Mouse (Mus musculus) midbrain, embryonic 15.5 days (tissue): ENCODE results near the gene Eml5. TPM values are rescaled to one million over a fixed set of nuclear protein-coding genes. Genes with fewer than 3 reads are reported as not detected.

ENCODE experiments used
- ATAC-seq: fragments of 200-750 bp; cut with Nextera tagmentation; replicated peaks from 2 replicates; pipeline ENCODE4 v1.8.0; 2017; ENCODE audit warnings: moderate TSS enrichment
- H3K27ac ChIP-seq: fragments of 300-500 bp; sonication (generic); 2 replicates; pipeline ENCODE4 v1.5.1; 2015; ENCODE audit warnings: mild to moderate bottlenecking, inconsistent platforms
- H3K27me3 ChIP-seq: fragments of 300-500 bp; sonication (generic); replicated peaks from 2 replicates; pipeline ENCODE4 v1.6.1; 2015; ENCODE audit warnings: inconsistent platforms
- H3K36me3 ChIP-seq: fragments of 300-500 bp; sonication (generic); replicated peaks from 2 replicates; pipeline ENCODE4 v1.6.1; 2015; ENCODE audit warnings: inconsistent platforms
- H3K4me1 ChIP-seq: fragments of 300-500 bp; sonication (generic); 2 replicates; pipeline ENCODE4 v1.6.1; 2015; ENCODE audit warnings: inconsistent platforms
- H3K4me2 ChIP-seq: fragments of 300-500 bp; sonication (generic); 2 replicates; pipeline ENCODE4 v1.6.1; 2015; ENCODE audit warnings: inconsistent platforms, mild to moderate bottlenecking, moderate library complexity
- H3K4me3 ChIP-seq: fragments of 300-500 bp; sonication (generic); 2 replicates; pipeline ENCODE4 v1.5.1; 2015; ENCODE audit warnings: mild to moderate bottlenecking, inconsistent platforms
- H3K9ac ChIP-seq: fragments of 300-500 bp; sonication (generic); 2 replicates; pipeline ENCODE4 v1.6.1; 2015; ENCODE audit warnings: mild to moderate bottlenecking, inconsistent platforms
- H3K9me3 ChIP-seq: fragments of 300-500 bp; sonication (generic); 2 replicates; pipeline ENCODE4 v1.6.1; 2016; ENCODE audit warnings: inconsistent platforms
- WGBS: fragments of 180-500 bp; shearing (Covaris S2); methylation state at CpG from one replicate; pipeline ENCODE4 v1.1.7; 2015; ENCODE audit warnings: mixed read lengths; 5-methylcytosine and 5-hydroxymethylcytosine counted together
- polyA plus RNA-seq: library from polyadenylated mRNA; unstranded; fragments of >200 nt; fragmentation: Nextera tagmentation; extraction: Ambion mirVana; gene quantifications from 2 replicates; pipeline ENCODE4 v1.2.1, GENCODE M21; 2015

Gene Eml5
- polyA plus RNA-seq, 1 experiment from 2014 or later = 27.9 TPM

- 28% methylated on average over 1 of the region's 1 CpGs for WGBS
- no peak overlapping the region for H3K27ac ChIP-seq
Measured at GRCm38 (mm10) chr12:98878693-98879092, 22.6 kb downstream of the Eml5 start.

GRCm38 (mm10) chr12:98875216-98875615, 26.1 kb downstream of the Eml5 start:
- no peak overlapping the region for H3K4me3 ChIP-seq
- H3K9ac ChIP-seq = no peak overlapping the region
- H3K27me3 ChIP-seq = no peaks in the 10 kb centered on the region
- no peak overlapping the region for H3K4me2 ChIP-seq
- no peak overlapping the region for H3K27ac ChIP-seq
- no peak for ATAC-seq
- H3K36me3 ChIP-seq = peaks cover 1% of the 10 kb centered on the region; the same call in 1 of the 2 replicates
- WGBS = 65% methylated on average over 2 of the region's 2 CpGs
- no peaks in the 10 kb centered on the region for H3K9me3 ChIP-seq
- H3K4me1 ChIP-seq = no peaks in the 10 kb centered on the region

More at GRCm38 (mm10) chr12:98878693-98879092, 22.6 kb downstream of the Eml5 start:
- no peaks in the 10 kb centered on the region for H3K4me1 ChIP-seq
- H3K27me3 ChIP-seq = no peaks in the 10 kb centered on the region
- ATAC-seq = 0 out of 2 replicates have a peak, but pooled peaks have one; percentile 39
- H3K36me3 ChIP-seq = no peaks in the 10 kb centered on the region
- H3K9ac ChIP-seq = no peak overlapping the region
- no peaks in the 10 kb centered on the region for H3K9me3 ChIP-seq
- H3K4me3 ChIP-seq = no peak overlapping the region
- no peak overlapping the region for H3K4me2 ChIP-seq

- Histone ChIP-seq H3K4me3 (no peak overlapping the region), H3K4me2 (no peak overlapping the region), H3K9ac (no peak overlapping the region), H3K27ac (no peak overlapping the region), H3K27me3 (no peaks in the 10 kb centered on the region), H3K36me3 (peaks cover 6% of the 10 kb centered on the region), H3K4me1 (no peaks in the 10 kb centered on the region), H3K9me3 (no peaks in the 10 kb centered on the region)
- 96% methylated on average over 10 of the region's 10 CpGs for WGBS
- ATAC-seq = no peak
Measured at GRCm38 (mm10) chr12:98872836-98873235, 28.4 kb downstream of the Eml5 start.

- Histone ChIP-seq H3K4me3 (no peak overlapping the region), H3K4me1 (no peaks in the 10 kb centered on the region), H3K36me3 (peaks cover 13% of the 10 kb centered on the region), H3K9ac (no peak overlapping the region), H3K27ac (no peak overlapping the region), H3K9me3 (no peaks in the 10 kb centered on the region), H3K4me2 (no peak overlapping the region), H3K27me3 (no peaks in the 10 kb centered on the region)
- WGBS = 87% methylated on average over 4 of the region's 4 CpGs
- ATAC-seq = no peak
Measured at GRCm38 (mm10) chr12:98863436-98863835, 37.8 kb downstream of the Eml5 start.

GRCm38 (mm10) chr12:98860316-98860715, 41.0 kb downstream of the Eml5 start:
- Histone ChIP-seq H3K4me1 (no peaks in the 10 kb centered on the region), H3K27me3 (no peaks in the 10 kb centered on the region), H3K4me2 (no peak overlapping the region), H3K27ac (no peak overlapping the region), H3K4me3 (no peak overlapping the region), H3K9ac (no peak overlapping the region), H3K36me3 (peaks cover 13% of the 10 kb centered on the region), H3K9me3 (no peaks in the 10 kb centered on the region)
- 90% methylated on average over 2 of the region's 2 CpGs for WGBS
- ATAC-seq = no peak

GRCm38 (mm10) chr12:98850767-98851166, 50.5 kb downstream of the Eml5 start:
- Histone ChIP-seq H3K4me1 (no peaks in the 10 kb centered on the region), H3K4me2 (no peak overlapping the region), H3K27me3 (no peaks in the 10 kb centered on the region), H3K27ac (no peak overlapping the region), H3K4me3 (no peak overlapping the region), H3K9me3 (no peaks in the 10 kb centered on the region), H3K9ac (no peak overlapping the region), H3K36me3 (no peaks in the 10 kb centered on the region)
- ATAC-seq = no peak
- WGBS = 27% methylated on average over 3 of the region's 3 CpGs

GRCm38 (mm10) chr12:98844774-98845173, 56.5 kb downstream of the Eml5 start:
- H3K36me3 ChIP-seq = peaks cover 7% of the 10 kb centered on the region; the same call in 1 of the 2 replicates

GRCm38 (mm10) chr12:98840135-98840534, 61.1 kb downstream of the Eml5 start:
- no peak overlapping the region for H3K9ac ChIP-seq
- no peak overlapping the region for H3K4me3 ChIP-seq
- peaks cover 12% of the 10 kb centered on the region for H3K36me3 ChIP-seq
- H3K9me3 ChIP-seq = no peaks in the 10 kb centered on the region
- no peaks in the 10 kb centered on the region for H3K27me3 ChIP-seq
- 95% methylated on average over 3 of the region's 3 CpGs for WGBS
- no peaks in the 10 kb centered on the region for H3K4me1 ChIP-seq
- ATAC-seq = no peak
- no peak overlapping the region for H3K4me2 ChIP-seq
- no peak overlapping the region for H3K27ac ChIP-seq

More at GRCm38 (mm10) chr12:98844774-98845173, 56.5 kb downstream of the Eml5 start:
- Histone ChIP-seq H3K27me3 (no peaks in the 10 kb centered on the region), H3K9ac (no peak overlapping the region), H3K27ac (no peak overlapping the region), H3K4me2 (no peak overlapping the region), H3K4me3 (no peak overlapping the region), H3K9me3 (no peaks in the 10 kb centered on the region), H3K4me1 (no peaks in the 10 kb centered on the region)
- ATAC-seq = no peak
- WGBS = 96% methylated on average over 3 of the region's 3 CpGs

- no peak overlapping the region for H3K4me2 ChIP-seq
- H3K9me3 ChIP-seq = no peaks in the 10 kb centered on the region
- H3K27ac ChIP-seq = no peak overlapping the region
- no peaks in the 10 kb centered on the region for H3K4me1 ChIP-seq
- H3K36me3 ChIP-seq = peaks cover 12% of the 10 kb centered on the region
- no peak overlapping the region for H3K9ac ChIP-seq
- H3K4me3 ChIP-seq = no peak overlapping the region
- no peaks in the 10 kb centered on the region for H3K27me3 ChIP-seq
- WGBS = 92% methylated on average over 3 of the region's 3 CpGs
- ATAC-seq = no peak
Measured at GRCm38 (mm10) chr12:98837940-98838339, 63.3 kb downstream of the Eml5 start.

GRCm38 (mm10) chr12:98835466-98835865, 65.8 kb downstream of the Eml5 start:
- H3K27ac ChIP-seq = no peak overlapping the region
- H3K9me3 ChIP-seq = no peaks in the 10 kb centered on the region
- ATAC-seq = no peak
- 93% methylated on average over 2 of the region's 2 CpGs for WGBS
- H3K4me2 ChIP-seq = no peak overlapping the region
- peaks cover 8% of the 10 kb centered on the region for H3K36me3 ChIP-seq
- no peaks in the 10 kb centered on the region for H3K27me3 ChIP-seq
- H3K4me3 ChIP-seq = no peak overlapping the region
- H3K9ac ChIP-seq = no peak overlapping the region
- no peaks in the 10 kb centered on the region for H3K4me1 ChIP-seq

GRCm38 (mm10) chr12:98834879-98835278, 66.4 kb downstream of the Eml5 start:
- Histone ChIP-seq H3K9ac (no peak overlapping the region), H3K4me2 (no peak overlapping the region), H3K27me3 (no peaks in the 10 kb centered on the region), H3K4me1 (no peaks in the 10 kb centered on the region), H3K4me3 (no peak overlapping the region), H3K36me3 (peaks cover 8% of the 10 kb centered on the region), H3K9me3 (no peaks in the 10 kb centered on the region), H3K27ac (no peak overlapping the region)
- ATAC-seq = no peak
- 93% methylated on average over 2 of the region's 2 CpGs for WGBS

- Histone ChIP-seq H3K4me1 (no peaks in the 10 kb centered on the region), H3K4me2 (no peak overlapping the region), H3K27ac (no peak overlapping the region), H3K36me3 (peaks cover 8% of the 10 kb centered on the region), H3K27me3 (no peaks in the 10 kb centered on the region), H3K9ac (no peak overlapping the region), H3K4me3 (no peak overlapping the region), H3K9me3 (no peaks in the 10 kb centered on the region)
- no peak for ATAC-seq
- 85% methylated on average over 1 of the region's 1 CpGs for WGBS
Measured at GRCm38 (mm10) chr12:98833901-98834300, 67.4 kb downstream of the Eml5 start.

- Histone ChIP-seq H3K27ac (no peak overlapping the region), H3K36me3 (peaks cover 8% of the 10 kb centered on the region)
- no peak for ATAC-seq
Measured at GRCm38 (mm10) chr12:98832929-98833598, 68.2 kb downstream of the Eml5 start.

More at GRCm38 (mm10) chr12:98832929-98833598, 68.2 kb downstream of the Eml5 start:
- 92% methylated on average over 8 of the region's 8 CpGs for WGBS
- Histone ChIP-seq H3K9ac (no peak overlapping the region), H3K9me3 (no peaks in the 10 kb centered on the region), H3K4me1 (no peaks in the 10 kb centered on the region), H3K4me3 (no peak overlapping the region), H3K27me3 (no peaks in the 10 kb centered on the region), H3K4me2 (no peak overlapping the region)
